In genomic region chr8:119779013-119779737, GRCm38 (mm10) we compare ENCODE assay signal across 8 mouse cellular contexts. TPM values are rescaled to one million over a fixed set of nuclear protein-coding genes. Genes with fewer than 3 reads are reported as not detected.
DNase-seq lines count a peak whose midpoint lies in the region; ATAC-seq lines count a peak whose summit lies in the region.

No protein-coding gene starts in this region.

- H3K4me1 ChIP-seq in lung, embryonic 16.5 days (replicated peaks; ENCODE audit: control insufficient read depth, insufficient read depth, low read length), result peaks cover 24% of the 10 kb centered on the region

- no peaks in the 10 kb centered on the region for H3K27me3 ChIP-seq in lung, embryonic 16.5 days (ENCODE audit: control insufficient read depth, insufficient read depth, low read depth, low read length)

- H3K27ac ChIP-seq in lung, embryonic 16.5 days (ENCODE audit: low read length), result peak overlapping the region; percentile 69

- 21% methylated on average over 14 of the region's 14 CpGs for WGBS in lung, embryonic 16.5 days

- H3K9me3 ChIP-seq in lung, embryonic 16.5 days (ENCODE audit: control insufficient read depth, low read length), result no peaks in the 10 kb centered on the region

- H3K4me2 ChIP-seq in lung, embryonic 16.5 days (ENCODE audit: low read depth, low read length), result peak overlapping the region; percentile 63; the same call in 1 of the 2 replicates

- no peak overlapping the region for H3K9ac ChIP-seq in lung, embryonic 16.5 days (ENCODE audit: low read length)

- peak; percentile 46 to 47 for ATAC-seq in hematopoietic stem cell, adult 5-6 weeks (replicated peaks in 1 of 2; ENCODE audit: insufficient read depth in 1 of 2, low FRiP score in 2 of 2, low TSS enrichment in 1 of 2, low read depth in 1 of 2, poor library complexity in 2 of 2, severe bottlenecking in 2 of 2)
- peak; percentile 17; the same call in 1 of the 2 replicates for ATAC-seq in lung, embryonic 16.5 days (ENCODE audit: low read depth)

- peak; percentile 71 for DNase-seq in Muller cell, postnatal 12 days (ENCODE audit: inconsistent ontology term)
- peak; percentile 80 for DNase-seq in cerebellum, adult 8-10 months
- peak; percentile 90 for DNase-seq in forelimb bud, embryonic 11.5 days (ENCODE audit: low read depth, low spot score)
- DNase-seq in layer of hippocampus, adult 9-10 months (ENCODE audit: low spot score), result peak; percentile 69
- DNase-seq in ovary, postnatal 36 days (ENCODE audit: low spot score), result peak; percentile 67
- peak; percentile 89 for DNase-seq in thymus, postnatal 14 days

- no peaks in the 10 kb centered on the region for H3K36me3 ChIP-seq in lung, embryonic 16.5 days (ENCODE audit: control insufficient read depth, insufficient read depth, low read length)

- no peak overlapping the region for H3K4me3 ChIP-seq in lung, embryonic 16.5 days (ENCODE audit: low read length)

RNA-seq across cellular contexts. Expression of gene Tldc1, which starts 1.0 kb away (rescaled TPM):
- 7.9 and 14.4 TPM in 2 replicates for total RNA-seq in hematopoietic stem cell, adult 5-6 weeks (2017)
- polyA plus RNA-seq in lung, embryonic 16.5 days (2015; fragmentation: Nextera tagmentation; extraction: Ambion mirVana), result 13.9 and 15.3 TPM in 2 replicates
